Mouse (Mus musculus): Measurements from ENCODE around the gene Ulk1. TPM values are rescaled to one million over a fixed set of nuclear protein-coding genes. Genes with fewer than 3 reads are reported as not detected.
"Not testable (repeated sequence)": the region's sequence is repeated elsewhere in the genome, so short reads cannot be mapped to it uniquely, and the experiment has no call there.

Ulk1 gene
- polyA plus RNA-seq, 1 experiment from 2014 or later, result 18.7 TPM

DNA sequence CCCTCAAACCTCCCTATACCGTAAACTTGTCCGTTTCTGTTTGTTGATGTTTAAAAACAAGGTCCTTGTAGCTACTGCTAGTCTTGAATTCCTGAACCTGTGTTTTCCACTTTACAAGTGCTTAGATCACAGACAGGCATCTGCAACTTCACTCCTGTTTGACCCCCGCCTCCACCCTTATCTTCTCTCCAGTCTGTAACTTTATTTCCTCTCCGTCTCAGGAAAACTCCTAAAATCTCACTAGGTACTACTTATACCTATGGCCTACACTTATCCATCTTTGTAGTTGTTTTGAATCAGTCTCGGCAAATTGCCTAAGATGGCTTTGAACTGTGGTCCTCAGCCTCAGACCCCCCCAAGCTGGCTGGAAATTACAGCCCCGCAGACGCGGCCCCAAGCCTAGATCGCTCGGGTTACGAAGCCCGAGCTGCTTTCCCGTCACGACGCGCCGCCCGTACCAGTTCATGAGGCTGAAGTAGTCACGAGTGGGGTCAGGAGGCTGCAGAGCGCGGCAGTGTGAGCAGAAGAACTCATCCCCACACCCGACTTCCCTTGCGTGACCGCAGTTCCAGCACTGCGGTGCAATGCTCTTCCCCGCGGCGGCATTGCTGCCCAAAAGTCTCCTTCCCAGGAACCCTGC, 29.3 kb upstream of the Ulk1 start:
- Histone ChIP-seq H3K27ac (ENCODE audit: low read depth, low read length) (peak overlapping the region; percentile 68), H3K9me3 (replicated peaks; ENCODE audit: control insufficient read depth, low read length) (no peaks in the 10 kb centered on the region), H3K36me3 (ENCODE audit: control insufficient read depth, insufficient read depth, low read length) (peaks cover 7% of the 10 kb centered on the region), H3K4me1 (ENCODE audit: control insufficient read depth, insufficient read depth, low read length) (peaks cover 13% of the 10 kb centered on the region), H3K4me2 (peak overlapping the region; percentile 67), H3K27me3 (ENCODE audit: control insufficient read depth, insufficient read depth, low read length) (no peaks in the 10 kb centered on the region), H3K4me3 (ENCODE audit: low read depth, low read length) (peak overlapping the region; percentile 57), H3K9ac (ENCODE audit: low read depth, low read length) (peak overlapping the region; percentile 77)
- WGBS (ENCODE audit: insufficient replicate concordance), result 5% methylated on average over 28 of the region's 28 CpGs
- ATAC-seq (replicated peaks; ENCODE audit: insufficient number of reproducible peaks, low FRiP score, low TSS enrichment), result peak; percentile 15

GRCm38 (mm10) chr5:110838016-110838415, 28.1 kb upstream of the Ulk1 start:
- not testable (repeated sequence) for H3K27me3 ChIP-seq (ENCODE audit: control insufficient read depth, insufficient read depth, low read length); ATAC-seq (replicated peaks; ENCODE audit: insufficient number of reproducible peaks, low FRiP score, low TSS enrichment); H3K4me3 ChIP-seq (ENCODE audit: low read depth, low read length); H3K9me3 ChIP-seq (replicated peaks; ENCODE audit: control insufficient read depth, low read length); H3K9ac ChIP-seq (ENCODE audit: low read depth, low read length); H3K36me3 ChIP-seq (ENCODE audit: control insufficient read depth, insufficient read depth, low read length); H3K27ac ChIP-seq (ENCODE audit: low read depth, low read length)
- peaks cover 13% of the 10 kb centered on the region for H3K4me1 ChIP-seq (ENCODE audit: control insufficient read depth, insufficient read depth, low read length)
- WGBS (ENCODE audit: insufficient replicate concordance), result 77% methylated on average over 5 of the region's 5 CpGs
- H3K4me2 ChIP-seq, result peak overlapping the region; percentile 67; the same call in 1 of the 2 replicates

DNA sequence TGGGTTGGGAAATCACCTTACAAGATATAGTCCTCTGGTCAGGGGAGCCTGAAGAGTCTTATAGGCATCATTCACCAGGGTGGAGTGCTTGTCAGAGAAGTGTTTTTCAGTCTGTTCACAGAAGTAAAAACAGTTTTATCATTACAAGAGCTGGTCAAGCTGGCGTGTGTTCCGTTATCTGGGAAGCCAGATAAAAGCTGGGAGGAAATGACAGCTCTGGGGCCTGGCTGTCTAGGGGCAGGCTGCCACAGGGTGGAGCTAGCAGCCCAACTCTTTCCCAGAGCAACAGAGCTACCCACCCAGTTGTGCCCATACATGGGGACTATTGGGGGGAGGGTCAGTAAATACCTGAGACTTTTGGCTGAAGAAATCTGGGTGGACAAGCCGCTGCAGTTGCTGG, 26.1 kb upstream of the Ulk1 start:
- Histone ChIP-seq H3K4me1 (ENCODE audit: control insufficient read depth, insufficient read depth, low read length) (peaks cover 13% of the 10 kb centered on the region), H3K9ac (ENCODE audit: low read depth, low read length) (0 out of 2 replicates have a peak overlapping the region, but pooled peaks have one; percentile 22), H3K9me3 (replicated peaks; ENCODE audit: control insufficient read depth, low read length) (no peaks in the 10 kb centered on the region), H3K27me3 (ENCODE audit: control insufficient read depth, insufficient read depth, low read length) (no peaks in the 10 kb centered on the region), H3K27ac (ENCODE audit: low read depth, low read length) (peak overlapping the region; percentile 76), H3K4me2 (peak overlapping the region; percentile 48), H3K36me3 (ENCODE audit: control insufficient read depth, insufficient read depth, low read length) (no peaks in the 10 kb centered on the region), H3K4me3 (ENCODE audit: low read depth, low read length) (peak overlapping the region; percentile 16; the same call in 1 of the 2 replicates)
- peak; percentile 60 for ATAC-seq (replicated peaks; ENCODE audit: insufficient number of reproducible peaks, low FRiP score, low TSS enrichment)
- WGBS (ENCODE audit: insufficient replicate concordance), result 4% methylated on average over 3 of the region's 3 CpGs

GRCm38 (mm10) chr5:110831036-110831720, 21.3 kb upstream of the Ulk1 start:
- WGBS (ENCODE audit: insufficient replicate concordance), result 85% methylated on average over 5 of the region's 5 CpGs

GRCm38 (mm10) chr5:110827576-110827975, 17.7 kb upstream of the Ulk1 start:
- H3K9ac ChIP-seq (ENCODE audit: low read depth, low read length), result no peak overlapping the region
- H3K27me3 ChIP-seq (ENCODE audit: control insufficient read depth, insufficient read depth, low read length), result no peaks in the 10 kb centered on the region
- WGBS (ENCODE audit: insufficient replicate concordance), result 88% methylated on average over 5 of the region's 5 CpGs
- no peak overlapping the region for H3K4me2 ChIP-seq
- no peaks in the 10 kb centered on the region for H3K9me3 ChIP-seq (replicated peaks; ENCODE audit: control insufficient read depth, low read length)
- no peak for ATAC-seq (replicated peaks; ENCODE audit: insufficient number of reproducible peaks, low FRiP score, low TSS enrichment)
- no peaks in the 10 kb centered on the region for H3K36me3 ChIP-seq (ENCODE audit: control insufficient read depth, insufficient read depth, low read length)
- H3K4me1 ChIP-seq (ENCODE audit: control insufficient read depth, insufficient read depth, low read length), result no peaks in the 10 kb centered on the region
- H3K4me3 ChIP-seq (ENCODE audit: low read depth, low read length), result no peak overlapping the region
- H3K27ac ChIP-seq (ENCODE audit: low read depth, low read length), result no peak overlapping the region

More at GRCm38 (mm10) chr5:110831036-110831720, 21.3 kb upstream of the Ulk1 start:
- no peaks in the 10 kb centered on the region for H3K36me3 ChIP-seq (ENCODE audit: control insufficient read depth, insufficient read depth, low read length)
- no peaks in the 10 kb centered on the region for H3K27me3 ChIP-seq (ENCODE audit: control insufficient read depth, insufficient read depth, low read length)
- no peaks in the 10 kb centered on the region for H3K9me3 ChIP-seq (replicated peaks; ENCODE audit: control insufficient read depth, low read length)
- H3K9ac ChIP-seq (ENCODE audit: low read depth, low read length), result no peak overlapping the region
- H3K4me2 ChIP-seq, result no peak overlapping the region
- H3K4me1 ChIP-seq (ENCODE audit: control insufficient read depth, insufficient read depth, low read length), result peaks cover 5% of the 10 kb centered on the region
- no peak overlapping the region for H3K27ac ChIP-seq (ENCODE audit: low read depth, low read length)
- no peak for ATAC-seq (replicated peaks; ENCODE audit: insufficient number of reproducible peaks, low FRiP score, low TSS enrichment)
- no peak overlapping the region for H3K4me3 ChIP-seq (ENCODE audit: low read depth, low read length)

DNA sequence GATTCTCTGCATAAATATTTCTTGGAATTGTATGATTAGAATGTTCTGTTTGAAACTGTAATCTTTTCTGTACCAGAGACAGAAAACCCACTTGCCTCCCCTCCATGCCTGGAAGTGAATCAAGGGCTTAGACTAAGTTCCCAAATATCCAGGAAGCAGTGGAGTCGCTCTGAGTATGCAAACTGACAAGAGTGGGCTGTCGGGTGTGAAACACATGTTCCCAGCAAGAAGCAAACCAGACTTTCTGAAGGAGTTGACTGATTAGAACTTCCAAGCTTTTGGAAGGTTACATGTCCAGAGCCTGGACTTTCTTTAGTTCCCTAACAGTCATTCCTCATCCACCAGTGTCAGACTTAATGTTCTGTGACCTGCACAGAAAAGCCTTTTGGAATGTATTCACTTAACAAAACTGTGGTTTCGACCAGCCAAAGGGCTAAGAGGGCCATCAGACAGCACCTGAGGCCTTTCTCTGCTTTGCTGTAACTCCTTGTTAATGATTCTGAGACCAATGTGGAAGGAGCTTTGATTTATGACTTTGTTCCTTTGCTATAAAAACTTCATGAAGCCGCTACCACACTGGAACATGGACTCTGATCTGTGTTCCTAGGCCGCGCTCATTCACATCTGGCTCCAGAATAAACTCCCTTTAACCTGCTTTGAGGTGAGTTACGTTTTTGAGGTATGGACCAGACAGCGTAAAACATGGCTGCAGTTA, 17.0 kb upstream of the Ulk1 start:
- Histone ChIP-seq H3K4me2 (no peak overlapping the region), H3K9me3 (replicated peaks; ENCODE audit: control insufficient read depth, low read length) (no peaks in the 10 kb centered on the region), H3K4me3 (ENCODE audit: low read depth, low read length) (no peak overlapping the region), H3K4me1 (ENCODE audit: control insufficient read depth, insufficient read depth, low read length) (no peaks in the 10 kb centered on the region), H3K9ac (ENCODE audit: low read depth, low read length) (no peak overlapping the region), H3K36me3 (ENCODE audit: control insufficient read depth, insufficient read depth, low read length) (no peaks in the 10 kb centered on the region), H3K27me3 (ENCODE audit: control insufficient read depth, insufficient read depth, low read length) (no peaks in the 10 kb centered on the region), H3K27ac (ENCODE audit: low read depth, low read length) (no peak overlapping the region)
- no peak for ATAC-seq (replicated peaks; ENCODE audit: insufficient number of reproducible peaks, low FRiP score, low TSS enrichment)
- WGBS (ENCODE audit: insufficient replicate concordance), result 84% methylated on average over 8 of the region's 8 CpGs

GRCm38 (mm10) chr5:110824421-110824820, 14.5 kb upstream of the Ulk1 start:
- Histone ChIP-seq H3K9ac (ENCODE audit: low read depth, low read length) (no peak overlapping the region), H3K27ac (ENCODE audit: low read depth, low read length) (no peak overlapping the region), H3K4me2 (no peak overlapping the region), H3K4me3 (ENCODE audit: low read depth, low read length) (no peak overlapping the region), H3K9me3 (replicated peaks; ENCODE audit: control insufficient read depth, low read length) (no peaks in the 10 kb centered on the region), H3K36me3 (ENCODE audit: control insufficient read depth, insufficient read depth, low read length) (no peaks in the 10 kb centered on the region), H3K27me3 (ENCODE audit: control insufficient read depth, insufficient read depth, low read length) (no peaks in the 10 kb centered on the region), H3K4me1 (ENCODE audit: control insufficient read depth, insufficient read depth, low read length) (no peaks in the 10 kb centered on the region)
- WGBS (ENCODE audit: insufficient replicate concordance), result 82% methylated on average over 4 of the region's 4 CpGs
- no peak for ATAC-seq (replicated peaks; ENCODE audit: insufficient number of reproducible peaks, low FRiP score, low TSS enrichment)

DNA sequence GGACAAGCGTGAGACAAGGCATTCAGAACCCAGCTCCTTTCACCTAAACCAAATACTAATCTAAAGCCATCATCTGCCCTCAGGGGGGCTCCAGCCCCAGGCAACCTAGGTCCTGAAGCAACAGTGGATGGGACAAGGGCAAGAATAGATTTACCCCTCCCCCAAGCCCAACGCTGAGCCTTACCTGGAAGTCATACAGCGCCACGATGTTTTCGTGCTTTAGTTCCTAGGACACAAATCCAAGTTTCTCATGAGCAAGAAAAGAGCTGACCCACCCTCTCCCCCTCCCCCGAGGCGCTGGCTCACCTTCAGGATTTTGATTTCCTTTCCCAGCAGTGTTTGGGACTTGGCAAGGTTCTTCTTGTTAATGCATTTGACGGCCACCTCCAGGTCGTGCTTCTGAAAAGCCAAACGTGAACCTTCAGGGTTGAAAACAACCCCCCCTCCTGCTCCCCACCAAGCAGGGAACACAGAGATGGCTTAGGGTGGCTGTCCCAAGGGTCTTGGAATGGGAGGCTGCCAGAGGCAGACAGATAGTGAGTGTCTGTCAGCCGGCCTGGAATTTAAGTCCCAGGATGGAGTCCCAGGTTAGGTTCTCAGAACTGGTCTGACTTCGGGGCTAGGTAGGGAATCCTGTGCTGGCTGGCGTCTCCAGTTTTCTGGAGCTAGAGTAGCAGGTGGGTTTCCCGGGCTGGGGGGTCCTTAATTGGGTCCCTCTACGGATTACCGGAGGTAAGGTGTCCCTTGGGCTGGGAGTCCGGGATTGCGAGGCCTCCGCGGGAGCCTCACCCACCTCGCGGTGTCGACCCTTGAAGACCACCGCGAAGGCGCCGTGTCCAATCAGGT, 853 bp downstream of the Ulk1 start:
- Histone ChIP-seq H3K27ac (ENCODE audit: low read depth, low read length) (peak overlapping the region; percentile 80; the same call in 1 of the 2 replicates), H3K27me3 (ENCODE audit: control insufficient read depth, insufficient read depth, low read length) (no peaks in the 10 kb centered on the region), H3K4me2 (peak overlapping the region; percentile 98), H3K9me3 (replicated peaks; ENCODE audit: control insufficient read depth, low read length) (no peaks in the 10 kb centered on the region), H3K36me3 (ENCODE audit: control insufficient read depth, insufficient read depth, low read length) (no peaks in the 10 kb centered on the region; the same call in 1 of the 2 replicates), H3K4me3 (ENCODE audit: low read depth, low read length) (peak overlapping the region; percentile 93), H3K4me1 (ENCODE audit: control insufficient read depth, insufficient read depth, low read length) (peaks cover 25% of the 10 kb centered on the region), H3K9ac (ENCODE audit: low read depth, low read length) (peak overlapping the region; percentile 83)
- ATAC-seq (replicated peaks; ENCODE audit: insufficient number of reproducible peaks, low FRiP score, low TSS enrichment), result peak; percentile 0; the same call in 1 of the 2 replicates
- WGBS (ENCODE audit: insufficient replicate concordance), result 2% methylated on average over 27 of the region's 27 CpGs

Measured in heart, embryonic 11.5 days (tissue).